Mouse (Mus musculus) layer of hippocampus, postnatal 36 days (tissue): Measurements from ENCODE around the gene Smc3. TPM values are rescaled to one million over a fixed set of nuclear protein-coding genes. Genes with fewer than 3 reads are reported as not detected.
"Not testable (repeated sequence)": the region's sequence is repeated elsewhere in the genome, so short reads cannot be mapped to it uniquely, and the experiment has no call there.

Source experiments
- DNase-seq, 2 experiments: peaks; one replicate each; pipeline ENCODE4 v3.0.0; 2022
- total RNA-seq, 2 experiments: library from RNA; stranded (reverse); gene quantifications; 2 replicates each; pipeline ENCODE4 v1.2.3; 2021

The Smc3 gene
- total RNA-seq, 2 experiments from 2014 or later = 41.7 to 45.1 TPM

- not testable (repeated sequence) for DNase-seq
Measured at GRCm38 (mm10) chr19:53656443-53656842, 56.2 kb downstream of the Smc3 start.

- no peak for DNase-seq
Measured at GRCm38 (mm10) chr19:53657437-53657836, 57.2 kb downstream of the Smc3 start.

GRCm38 (mm10) chr19:53660722-53661420, 60.7 kb downstream of the Smc3 start:
- no peak for DNase-seq

GRCm38 (mm10) chr19:53661938-53662722, 61.9 kb downstream of the Smc3 start:
- no peak for DNase-seq

- no peak for DNase-seq
Measured at GRCm38 (mm10) chr19:53664831-53665230, 64.6 kb downstream of the Smc3 start.

GRCm38 (mm10) chr19:53665391-53665790, 65.2 kb downstream of the Smc3 start:
- DNase-seq = no peak

GRCm38 (mm10) chr19:53666708-53667107, 66.5 kb downstream of the Smc3 start:
- no peak for DNase-seq

GRCm38 (mm10) chr19:53668821-53669220, 68.6 kb downstream of the Smc3 start:
- DNase-seq = no peak

- DNase-seq = no peak
Measured at GRCm38 (mm10) chr19:53670625-53671141, 70.5 kb downstream of the Smc3 start.

GRCm38 (mm10) chr19:53671432-53671831, 71.2 kb downstream of the Smc3 start:
- no peak for DNase-seq

- DNase-seq = no peak
Measured at GRCm38 (mm10) chr19:53674131-53674925, 74.1 kb downstream of the Smc3 start.

GRCm38 (mm10) chr19:53676228-53676627, 76.0 kb downstream of the Smc3 start:
- DNase-seq = no peak

GRCm38 (mm10) chr19:53676718-53677634, 76.8 kb downstream of the Smc3 start, which contains the start of gene Rbm20:
Gene Rbm20 (plus strand): TSS chr19:53677306.
- peak; percentile 28 to 33 for DNase-seq

GRCm38 (mm10) chr19:53679194-53679593, 79.0 kb downstream of the Smc3 start:
- DNase-seq = no peak

GRCm38 (mm10) chr19:53679981-53680380, 79.8 kb downstream of the Smc3 start:
- DNase-seq = no peak

- DNase-seq = no peak
Measured at GRCm38 (mm10) chr19:53682427-53682826, 82.2 kb downstream of the Smc3 start.

GRCm38 (mm10) chr19:53687592-53687991, 87.4 kb downstream of the Smc3 start:
- no peak for DNase-seq

- no peak for DNase-seq
Measured at GRCm38 (mm10) chr19:53690816-53691215, 90.6 kb downstream of the Smc3 start.

GRCm38 (mm10) chr19:53694020-53694419, 93.8 kb downstream of the Smc3 start:
- DNase-seq = no peak
